Mouse (Mus musculus) liver, postnatal 0 days (tissue): Measurements from ENCODE around the gene Usp28.

Source experiments
- CTCF ChIP-seq: sonication (generic); IDR thresholded peaks from 2 replicates; pipeline ENCODE4 v1.5.1; 2016; ENCODE audit warnings: antibody characterized with exemption, low read depth
- EP300 ChIP-seq: IDR thresholded peaks from 2 replicates; pipeline ENCODE4 v1.6.1; 2016; ENCODE audit warnings: antibody characterized with exemption, low read depth, mild to moderate bottlenecking

DNA sequence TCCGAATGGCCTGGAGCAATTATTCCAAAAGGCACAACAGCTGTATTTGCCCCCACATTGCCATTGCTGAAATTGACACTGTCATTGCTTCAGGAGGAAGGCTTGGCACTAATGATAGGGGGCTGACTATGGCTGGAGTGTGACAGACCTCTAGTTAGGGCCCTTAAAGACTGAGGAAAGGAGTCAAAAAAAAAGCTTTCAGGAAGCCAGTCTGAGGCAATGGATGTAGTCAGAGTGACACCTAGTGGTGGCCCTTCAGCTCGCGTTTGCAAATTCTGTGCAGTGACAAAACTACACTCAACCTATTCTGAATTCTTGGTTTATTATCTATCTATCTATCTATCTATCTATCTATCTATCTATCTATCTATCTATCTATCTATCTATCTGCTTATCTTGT lies 12.7 kb upstream of the Usp28 start:
- TF ChIP-seq CTCF (peak; percentile 77), EP300 (no peak)
